Mouse (Mus musculus): ENCODE measurements around the gene Carm1. TPM values are rescaled to one million over a fixed set of nuclear protein-coding genes. Genes with fewer than 3 reads are reported as not detected.
"Not testable (repeated sequence)": the region's sequence is repeated elsewhere in the genome, so short reads cannot be mapped to it uniquely, and the experiment has no call there.

Gene Carm1
- polyA plus RNA-seq, 1 experiment from 2014 or later, result 78.9 TPM

- peaks cover 11% of the 10 kb centered on the region for H3K4me1 ChIP-seq (ENCODE audit: control insufficient read depth, insufficient read depth, low read length)
- 0 out of 2 replicates have a peak overlapping the region, but pooled peaks have one; percentile 36 for H3K27ac ChIP-seq (replicated peaks; ENCODE audit: low read depth, low read length)
- H3K9ac ChIP-seq (ENCODE audit: low read length), result peak overlapping the region; percentile 56
- H3K4me2 ChIP-seq (ENCODE audit: low read depth, severe bottlenecking), result peak overlapping the region; percentile 85
- no peaks in the 10 kb centered on the region for H3K27me3 ChIP-seq (ENCODE audit: control insufficient read depth, insufficient read depth, low read length)
- WGBS, result 19% methylated on average over 17 of the region's 17 CpGs
- H3K9me3 ChIP-seq (ENCODE audit: control insufficient read depth, low read length), result no peaks in the 10 kb centered on the region
- H3K36me3 ChIP-seq (ENCODE audit: control insufficient read depth, insufficient read depth, low read length), result peaks cover 25% of the 10 kb centered on the region
- ATAC-seq (ENCODE audit: insufficient number of reproducible peaks, low FRiP score, low TSS enrichment, low read depth), result peak; percentile 59
- peak overlapping the region; percentile 91 for H3K4me3 ChIP-seq (ENCODE audit: low read depth, low read length)
- no peak for DNase-seq (ENCODE audit: low spot score)
Measured at GRCm38 (mm10) chr9:21591831-21592702, 45.4 kb downstream of the Carm1 start.

- Histone ChIP-seq H3K9me3 (ENCODE audit: control insufficient read depth, low read length) (no peaks in the 10 kb centered on the region), H3K4me3 (ENCODE audit: low read depth, low read length) (peak within 1 kb of the TSS; percentile 91), H3K36me3 (ENCODE audit: control insufficient read depth, insufficient read depth, low read length) (peaks cover 19% of the 10 kb centered on the region), H3K27me3 (ENCODE audit: control insufficient read depth, insufficient read depth, low read length) (no peaks in the 10 kb centered on the region), H3K4me2 (ENCODE audit: low read depth, severe bottlenecking) (peak within 1 kb of the TSS; percentile 95), H3K9ac (ENCODE audit: low read length) (peak within 1 kb of the TSS; percentile 90), H3K27ac (replicated peaks; ENCODE audit: low read depth, low read length) (peak within 1 kb of the TSS; percentile 69), H3K4me1 (ENCODE audit: control insufficient read depth, insufficient read depth, low read length) (peaks cover 11% of the 10 kb centered on the region)
- DNase-seq (ENCODE audit: low spot score), result peak; percentile 90
- ATAC-seq (ENCODE audit: insufficient number of reproducible peaks, low FRiP score, low TSS enrichment, low read depth), result peak; percentile 85
- WGBS, result under 1% methylated on average over 30 of the region's 30 CpGs
Measured at GRCm38 (mm10) chr9:21592703-21593121, 46.0 kb downstream of the Carm1 start, which contains the start of the genes Timm29 and Yipf2. TSS of gene Timm29 (plus strand) at chr9:21592722. TSS of gene Yipf2 (minus strand) at chr9:21592828.

- WGBS, result 2% methylated on average over 67 of the region's 69 CpGs
- ATAC-seq (ENCODE audit: insufficient number of reproducible peaks, low FRiP score, low TSS enrichment, low read depth) (peak; percentile 40), DNase-seq (ENCODE audit: low spot score) (peak; percentile 45)
- H3K27ac ChIP-seq (replicated peaks; ENCODE audit: low read depth, low read length), result peak overlapping the region; percentile 69
- peaks cover 14% of the 10 kb centered on the region for H3K36me3 ChIP-seq (ENCODE audit: control insufficient read depth, insufficient read depth, low read length)
- peak overlapping the region; percentile 91 for H3K4me3 ChIP-seq (ENCODE audit: low read depth, low read length)
- H3K27me3 ChIP-seq (ENCODE audit: control insufficient read depth, insufficient read depth, low read length), result no peaks in the 10 kb centered on the region
- peak overlapping the region; percentile 95 for H3K4me2 ChIP-seq (ENCODE audit: low read depth, severe bottlenecking)
- H3K4me1 ChIP-seq (ENCODE audit: control insufficient read depth, insufficient read depth, low read length), result peaks cover 11% of the 10 kb centered on the region
- peak overlapping the region; percentile 90 for H3K9ac ChIP-seq (ENCODE audit: low read length)
- H3K9me3 ChIP-seq (ENCODE audit: control insufficient read depth, low read length), result no peaks in the 10 kb centered on the region
Measured at GRCm38 (mm10) chr9:21593122-21593721, 46.5 kb downstream of the Carm1 start.

- H3K27ac ChIP-seq (replicated peaks; ENCODE audit: low read depth, low read length); H3K36me3 ChIP-seq (ENCODE audit: control insufficient read depth, insufficient read depth, low read length); H3K9me3 ChIP-seq (ENCODE audit: control insufficient read depth, low read length); ATAC-seq (ENCODE audit: insufficient number of reproducible peaks, low FRiP score, low TSS enrichment, low read depth); H3K27me3 ChIP-seq (ENCODE audit: control insufficient read depth, insufficient read depth, low read length); H3K9ac ChIP-seq (ENCODE audit: low read length); H3K4me3 ChIP-seq (ENCODE audit: low read depth, low read length); DNase-seq (ENCODE audit: low spot score): not testable (repeated sequence)
- WGBS, result 92% methylated on average over 8 of the region's 8 CpGs
- Histone ChIP-seq H3K4me2 (ENCODE audit: low read depth, severe bottlenecking) (peak overlapping the region; percentile 95; the same call in 1 of the 2 replicates), H3K4me1 (ENCODE audit: control insufficient read depth, insufficient read depth, low read length) (peaks cover 11% of the 10 kb centered on the region)
Measured at GRCm38 (mm10) chr9:21594350-21594749, 47.7 kb downstream of the Carm1 start.

GRCm38 (mm10) chr9:21594838-21595237, 48.1 kb downstream of the Carm1 start:
- 92% methylated on average over 2 of the region's 2 CpGs for WGBS
- Histone ChIP-seq H3K4me2 (ENCODE audit: low read depth, severe bottlenecking) (no peak overlapping the region), H3K27ac (replicated peaks; ENCODE audit: low read depth, low read length) (no peak overlapping the region), H3K4me1 (ENCODE audit: control insufficient read depth, insufficient read depth, low read length) (peaks cover 11% of the 10 kb centered on the region), H3K9ac (ENCODE audit: low read length) (no peak overlapping the region), H3K9me3 (ENCODE audit: control insufficient read depth, low read length) (no peaks in the 10 kb centered on the region), H3K36me3 (ENCODE audit: control insufficient read depth, insufficient read depth, low read length) (peaks cover 2% of the 10 kb centered on the region), H3K4me3 (ENCODE audit: low read depth, low read length) (no peak overlapping the region), H3K27me3 (ENCODE audit: control insufficient read depth, insufficient read depth, low read length) (no peaks in the 10 kb centered on the region)
- DNase-seq (ENCODE audit: low spot score) (no peak), ATAC-seq (ENCODE audit: insufficient number of reproducible peaks, low FRiP score, low TSS enrichment, low read depth) (no peak)

- Histone ChIP-seq H3K36me3 (ENCODE audit: control insufficient read depth, insufficient read depth, low read length) (no peaks in the 10 kb centered on the region; the same call in 1 of the 2 replicates), H3K27ac (replicated peaks; ENCODE audit: low read depth, low read length) (no peak overlapping the region), H3K4me2 (ENCODE audit: low read depth, severe bottlenecking) (no peak overlapping the region), H3K9ac (ENCODE audit: low read length) (no peak overlapping the region), H3K9me3 (ENCODE audit: control insufficient read depth, low read length) (no peaks in the 10 kb centered on the region), H3K4me3 (ENCODE audit: low read depth, low read length) (no peak overlapping the region), H3K4me1 (ENCODE audit: control insufficient read depth, insufficient read depth, low read length) (peaks cover 5% of the 10 kb centered on the region; the same call in 1 of the 2 replicates), H3K27me3 (ENCODE audit: control insufficient read depth, insufficient read depth, low read length) (no peaks in the 10 kb centered on the region)
- DNase-seq (ENCODE audit: low spot score) (peak; percentile 48), ATAC-seq (ENCODE audit: insufficient number of reproducible peaks, low FRiP score, low TSS enrichment, low read depth) (no peak)
- WGBS, result 49% methylated on average over 2 of the region's 2 CpGs
Measured at GRCm38 (mm10) chr9:21598198-21598597, 51.5 kb downstream of the Carm1 start.

GRCm38 (mm10) chr9:21600186-21600585, 53.5 kb downstream of the Carm1 start:
- no peak overlapping the region for H3K9ac ChIP-seq (ENCODE audit: low read length)
- no peak overlapping the region for H3K4me3 ChIP-seq (ENCODE audit: low read depth, low read length)
- no peaks in the 10 kb centered on the region; the same call in 1 of the 2 replicates for H3K36me3 ChIP-seq (ENCODE audit: control insufficient read depth, insufficient read depth, low read length)
- H3K4me2 ChIP-seq (ENCODE audit: low read depth, severe bottlenecking), result no peak overlapping the region
- H3K27me3 ChIP-seq (ENCODE audit: control insufficient read depth, insufficient read depth, low read length), result no peaks in the 10 kb centered on the region
- DNase-seq (ENCODE audit: low spot score) (no peak), ATAC-seq (ENCODE audit: insufficient number of reproducible peaks, low FRiP score, low TSS enrichment, low read depth) (no peak)
- H3K27ac ChIP-seq (replicated peaks; ENCODE audit: low read depth, low read length), result no peak overlapping the region
- no peaks in the 10 kb centered on the region for H3K9me3 ChIP-seq (ENCODE audit: control insufficient read depth, low read length)
- 81% methylated on average over 3 of the region's 3 CpGs for WGBS
- no peaks in the 10 kb centered on the region for H3K4me1 ChIP-seq (ENCODE audit: control insufficient read depth, insufficient read depth, low read length)

GRCm38 (mm10) chr9:21601073-21601472, 54.4 kb downstream of the Carm1 start:
- H3K4me1 ChIP-seq (ENCODE audit: control insufficient read depth, insufficient read depth, low read length), result no peaks in the 10 kb centered on the region
- ATAC-seq (ENCODE audit: insufficient number of reproducible peaks, low FRiP score, low TSS enrichment, low read depth) (no peak), DNase-seq (ENCODE audit: low spot score) (no peak)
- H3K27me3 ChIP-seq (ENCODE audit: control insufficient read depth, insufficient read depth, low read length), result no peaks in the 10 kb centered on the region
- no peaks in the 10 kb centered on the region for H3K9me3 ChIP-seq (ENCODE audit: control insufficient read depth, low read length)
- H3K36me3 ChIP-seq (ENCODE audit: control insufficient read depth, insufficient read depth, low read length), result no peaks in the 10 kb centered on the region; the same call in 1 of the 2 replicates
- no peak overlapping the region for H3K4me2 ChIP-seq (ENCODE audit: low read depth, severe bottlenecking)
- H3K27ac ChIP-seq (replicated peaks; ENCODE audit: low read depth, low read length), result no peak overlapping the region
- WGBS, result 80% methylated on average over 2 of the region's 2 CpGs
- no peak overlapping the region for H3K9ac ChIP-seq (ENCODE audit: low read length)
- H3K4me3 ChIP-seq (ENCODE audit: low read depth, low read length), result no peak overlapping the region

Measured in limb, embryonic 11.5 days (tissue).